In genomic region chr1:170853604-170854003, GRCm38 (mm10) we compare ENCODE assay signal across 16 mouse cellular contexts. TPM values are rescaled to one million over a fixed set of nuclear protein-coding genes. Genes with fewer than 3 reads are reported as not detected.
DNase-seq lines count a peak whose midpoint lies in the region; ATAC-seq and TF ChIP-seq lines count a peak whose summit lies in the region.
"Had no signal": no experiment of that assay in that cellular context is flagged by ENCODE, and none has a peak within 500 bp of the region (broad histone marks: within the 10 kb centered on the region; RNA-seq: fewer than 3 reads in every experiment).

No protein-coding gene starts in this region.

- no peak for TF ChIP-seq CTCF in layer of hippocampus, adult 2 months (conservative IDR thresholded peaks at IDR 0.05)
- no peak for TF ChIP-seq CTCF in embryonic fibroblast, embryonic 13.5 days (IDR thresholded peaks at IDR 0.05; ENCODE audit: borderline replicate concordance, insufficient read depth, low read length)

- H3K4me3 ChIP-seq in layer of hippocampus, adult 2 months = no peak overlapping the region
- H3K4me3 ChIP-seq in embryonic fibroblast, embryonic 13.5 days (ENCODE audit: insufficient read depth, low read length) = no peak overlapping the region
- H3K4me3 ChIP-seq: embryonic facial prominence, embryonic 15.5 days; limb, embryonic 15.5 days; midbrain, embryonic 15.5 days had no signal

- no peak for TF ChIP-seq POLR2A in embryonic fibroblast, embryonic 13.5 days (IDR thresholded peaks at IDR 0.05; ENCODE audit: low read depth, low read length)

- DNase-seq in layer of hippocampus, adult 2 months (ENCODE audit: low spot score in 2 of 2) = no peak
- no peak for DNase-seq in layer of hippocampus, adult 9-10 months (ENCODE audit: low spot score)
- peak; percentile 22 for DNase-seq in CD4-positive, CD25-positive, alpha-beta regulatory T cell, adult 2 months (ENCODE audit: low read depth, low spot score)
- no peak for DNase-seq in urinary bladder, adult 2 months (ENCODE audit: low spot score)
- DNase-seq in adrenal gland, postnatal 4 days (ENCODE audit: low spot score in 2 of 2) = no peak
- DNase-seq in heart, postnatal 14 days = no peak
- DNase-seq: cerebellum, adult 8-10 months; heart, postnatal 10 days had no signal

- intact Hi-C loops in heart, postnatal 14 days (cut with DNase I) = no loop called here

- peak; percentile 85 for ATAC-seq in megakaryocyte progenitor cell, adult 5-6 weeks (replicated peaks; ENCODE audit: poor library complexity)
- ATAC-seq: intestine, embryonic 16.5 days; midbrain, embryonic 15.5 days had no signal

- peaks cover 6% of the 10 kb centered on the region for H3K4me1 ChIP-seq in embryonic fibroblast, embryonic 13.5 days (ENCODE audit: control insufficient read depth, insufficient read depth, low read length)
- H3K4me1 ChIP-seq: embryonic facial prominence, embryonic 15.5 days; limb, embryonic 15.5 days; midbrain, embryonic 15.5 days had no signal

- peak overlapping the region; percentile 67 for H3K27ac ChIP-seq in layer of hippocampus, adult 2 months
- H3K27ac ChIP-seq in embryonic fibroblast, embryonic 13.5 days (ENCODE audit: insufficient read depth, low read length) = peak overlapping the region; percentile 88
- H3K27ac ChIP-seq: embryonic facial prominence, embryonic 15.5 days; limb, embryonic 15.5 days; midbrain, embryonic 15.5 days had no signal

RNA-seq across cellular contexts. Expression of gene Atf6, which starts 14.0 kb away (rescaled TPM):
- 10 to 100 TPM; 51.2 to 51.3 TPM for total RNA-seq in layer of hippocampus, adult 2 months (2021)
- polyA plus RNA-seq in embryonic fibroblast, embryonic 13.5 days (2011; ENCODE audit: insufficient read length, low read depth, missing spikeins) = 26.8 and 29.2 TPM in 2 replicates
- 27.6 and 31.8 TPM in 2 replicates for total RNA-seq in megakaryocyte progenitor cell, adult 5-6 weeks (2015)
- total RNA-seq in megakaryocyte progenitor cell, adult 5-6 weeks (2017) = 24.3 and 27.5 TPM in 2 replicates
- polyA plus RNA-seq in urinary bladder, adult 2 months (2012; rRNA removed) = 12.6 and 14.3 TPM in 2 replicates
- total RNA-seq in adrenal gland, postnatal 4 days (2021) = 10 to 100 TPM; 28.1 to 30.4 TPM
- total RNA-seq in heart, postnatal 14 days (2021) = 10 to 100 TPM; 52.5 to 56.3 TPM

RNA-seq across cellular contexts. Expression of gene Gm26620, which starts 31.3 kb away (rescaled TPM):
- under 1 TPM; 0.76 to 0.79 TPM for total RNA-seq in layer of hippocampus, adult 2 months (2021)
- not detected in 2 replicates for polyA plus RNA-seq in embryonic fibroblast, embryonic 13.5 days (2011; ENCODE audit: insufficient read length, low read depth, missing spikeins)
- total RNA-seq in megakaryocyte progenitor cell, adult 5-6 weeks (2015) = 1.3 TPM in 1 of 2 replicates, not detected in the other
- total RNA-seq in megakaryocyte progenitor cell, adult 5-6 weeks (2017) = 0.20 TPM in 1 of 2 replicates, not detected in the other
- polyA plus RNA-seq in urinary bladder, adult 2 months (2012; rRNA removed) = 0.81 and 1.0 TPM in 2 replicates
- total RNA-seq in adrenal gland, postnatal 4 days (2021) = 1 to 10 TPM; 1.1 to 1.7 TPM
- under 1 TPM; 0.48 to 0.56 TPM for total RNA-seq in heart, postnatal 14 days (2021)

RNA-seq across cellular contexts. Expression of gene Dusp12, which starts 31.7 kb away (rescaled TPM):
- total RNA-seq in layer of hippocampus, adult 2 months (2021) = 10 to 100 TPM; 15.2 to 19.0 TPM
- polyA plus RNA-seq in embryonic fibroblast, embryonic 13.5 days (2011; ENCODE audit: insufficient read length, low read depth, missing spikeins) = 20.0 and 28.4 TPM in 2 replicates
- total RNA-seq in megakaryocyte progenitor cell, adult 5-6 weeks (2015) = 17.6 and 19.9 TPM in 2 replicates
- total RNA-seq in megakaryocyte progenitor cell, adult 5-6 weeks (2017) = 9.4 and 10.3 TPM in 2 replicates
- polyA plus RNA-seq in urinary bladder, adult 2 months (2012; rRNA removed) = 25.4 and 29.1 TPM in 2 replicates
- total RNA-seq in adrenal gland, postnatal 4 days (2021) = 10 to 100 TPM; 24.1 to 26.4 TPM
- 1 to 10 TPM; 7.4 TPM for total RNA-seq in heart, postnatal 14 days (2021)

RNA-seq across cellular contexts. Expression of gene Fcrlb, which starts 59.1 kb away (rescaled TPM):
- under 1 TPM; 0.28 to 0.47 TPM for total RNA-seq in layer of hippocampus, adult 2 months (2021)
- polyA plus RNA-seq in embryonic fibroblast, embryonic 13.5 days (2011; ENCODE audit: insufficient read length, low read depth, missing spikeins) = not detected in 2 replicates
- not detected in 2 replicates for total RNA-seq in megakaryocyte progenitor cell, adult 5-6 weeks (2015)
- total RNA-seq in megakaryocyte progenitor cell, adult 5-6 weeks (2017) = not detected in 2 replicates
- polyA plus RNA-seq in urinary bladder, adult 2 months (2012; rRNA removed) = 0.07 and 0.23 TPM in 2 replicates
- not detected for total RNA-seq in adrenal gland, postnatal 4 days (2021)
- total RNA-seq in heart, postnatal 14 days (2021) = not detected
- total RNA-seq: gastrocnemius, adult 8-10 months; heart, postnatal 10 days had no signal
- polyA plus RNA-seq: stomach, embryonic 14.5 days had no signal
